Mouse (Mus musculus) stomach, embryonic 15.5 days (tissue): ENCODE data around the gene E130114P18Rik. TPM values are rescaled to one million over a fixed set of nuclear protein-coding genes. Genes with fewer than 3 reads are reported as not detected.

Source experiments
- ATAC-seq: fragments of 200-750 bp; cut with Nextera tagmentation; 2 replicates; pipeline ENCODE4 v1.8.0; 2017; ENCODE audit warnings: low read depth, moderate number of reproducible peaks, moderate TSS enrichment; ENCODE audit not compliant: insufficient read depth, low FRiP score
- H3K27ac ChIP-seq: fragments of 300-500 bp; sonication (generic); 2 replicates; pipeline ENCODE4 v1.5.1; 2015; ENCODE audit warnings: mild to moderate bottlenecking, inconsistent platforms
- H3K27me3 ChIP-seq: fragments of 300-500 bp; sonication (generic); replicated peaks from 2 replicates; pipeline ENCODE4 v1.6.1; 2015; ENCODE audit warnings: inconsistent platforms
- H3K36me3 ChIP-seq: fragments of 300-500 bp; sonication (generic); 2 replicates; pipeline ENCODE4 v1.6.1; 2015; ENCODE audit warnings: inconsistent platforms
- H3K4me1 ChIP-seq: fragments of 300-500 bp; sonication (generic); 2 replicates; pipeline ENCODE4 v1.6.1; 2015; ENCODE audit warnings: inconsistent platforms
- H3K4me2 ChIP-seq: fragments of 300-500 bp; sonication (generic); 2 replicates; pipeline ENCODE4 v1.6.1; 2015; ENCODE audit warnings: mild to moderate bottlenecking, inconsistent platforms
- H3K4me3 ChIP-seq: fragments of 300-500 bp; sonication (generic); replicated peaks from 2 replicates; pipeline ENCODE4 v1.5.1; 2015; ENCODE audit warnings: inconsistent platforms
- H3K9ac ChIP-seq: fragments of 300-500 bp; sonication (generic); 2 replicates; pipeline ENCODE4 v1.6.1; 2015; ENCODE audit warnings: inconsistent platforms
- H3K9me3 ChIP-seq: fragments of 300-500 bp; sonication (generic); 2 replicates; pipeline ENCODE4 v1.6.1; 2016; ENCODE audit warnings: inconsistent platforms
- WGBS: fragments of 180-500 bp; shearing (Covaris S2); methylation state at CpG from one replicate; pipeline ENCODE4 v1.1.7; 2015; 5-methylcytosine and 5-hydroxymethylcytosine counted together
- polyA plus RNA-seq: library from polyadenylated mRNA; unstranded; fragments of >200 nt; fragmentation: Nextera tagmentation; extraction: Ambion mirVana; gene quantifications from 2 replicates; pipeline ENCODE4 v1.2.1, GENCODE M21; 2015

The E130114P18Rik gene
- polyA plus RNA-seq, 1 experiment from 2014 or later, result 2.9 TPM

DNA sequence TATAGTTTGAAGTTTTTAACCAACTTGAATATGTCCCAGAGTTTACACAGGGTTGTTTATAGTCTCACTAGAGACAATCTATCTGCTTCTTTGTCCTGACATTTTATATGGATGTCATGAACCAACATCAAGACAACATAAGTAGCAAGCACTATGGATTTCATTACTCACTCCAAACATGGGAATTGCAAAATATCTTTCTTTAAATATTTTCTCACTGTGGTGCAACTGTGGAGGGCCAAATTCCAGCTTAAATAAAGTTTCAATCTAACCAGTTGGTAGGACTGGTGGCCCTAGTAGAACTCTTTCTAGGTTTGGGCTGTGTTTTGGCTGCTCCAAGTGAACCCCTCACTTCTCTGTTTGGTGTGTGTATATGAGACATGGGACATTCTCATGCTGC is 38.1 kb upstream of the E130114P18Rik start:
- H3K36me3 ChIP-seq, result no peaks in the 10 kb centered on the region
- H3K9me3 ChIP-seq, result no peaks in the 10 kb centered on the region
- no peaks in the 10 kb centered on the region for H3K4me1 ChIP-seq
- no peak overlapping the region for H3K9ac ChIP-seq
- no peaks in the 10 kb centered on the region for H3K27me3 ChIP-seq
- no peak overlapping the region for H3K27ac ChIP-seq
- no peak for ATAC-seq
- H3K4me3 ChIP-seq, result no peak overlapping the region
- no peak overlapping the region for H3K4me2 ChIP-seq

- H3K4me3 ChIP-seq, result no peak overlapping the region
- H3K27me3 ChIP-seq, result no peaks in the 10 kb centered on the region
- H3K4me1 ChIP-seq, result 0 out of 2 replicates have a peak, but pooled peaks cover 3% of the 10 kb centered on the region
- no peaks in the 10 kb centered on the region for H3K9me3 ChIP-seq
- WGBS, result 86% methylated on average over 7 of the region's 7 CpGs
- ATAC-seq, result no peak
- H3K36me3 ChIP-seq, result no peaks in the 10 kb centered on the region
- no peak overlapping the region for H3K9ac ChIP-seq
- no peak overlapping the region for H3K27ac ChIP-seq
- no peak overlapping the region for H3K4me2 ChIP-seq
Measured at GRCm38 (mm10) chr4:97814515-97814914, 36.6 kb upstream of the E130114P18Rik start.

GRCm38 (mm10) chr4:97813996-97814395 is 36.1 kb upstream of the E130114P18Rik start:
- Histone ChIP-seq H3K27ac (no peak overlapping the region), H3K36me3 (no peaks in the 10 kb centered on the region), H3K4me1 (peaks cover 6% of the 10 kb centered on the region; the same call in 1 of the 2 replicates), H3K9ac (no peak overlapping the region), H3K27me3 (no peaks in the 10 kb centered on the region), H3K4me3 (no peak overlapping the region), H3K4me2 (no peak overlapping the region), H3K9me3 (no peaks in the 10 kb centered on the region)
- ATAC-seq, result no peak
- whole genome bisulfite sequencing, result 47% methylated on average over 4 of the region's 4 CpGs

- no peak overlapping the region for H3K4me3 ChIP-seq
- H3K9ac ChIP-seq, result no peak overlapping the region
- H3K4me2 ChIP-seq, result no peak overlapping the region
- H3K27ac ChIP-seq, result no peak overlapping the region
- H3K9me3 ChIP-seq, result no peaks in the 10 kb centered on the region
- 70% methylated on average over 5 of the region's 5 CpGs for WGBS
- H3K27me3 ChIP-seq, result no peaks in the 10 kb centered on the region
- peaks cover 6% of the 10 kb centered on the region; the same call in 1 of the 2 replicates for H3K4me1 ChIP-seq
- no peak for ATAC-seq
- H3K36me3 ChIP-seq, result no peaks in the 10 kb centered on the region
Measured at GRCm38 (mm10) chr4:97813035-97813434, 35.2 kb upstream of the E130114P18Rik start.

- 86% methylated on average over 7 of the region's 7 CpGs for WGBS
- H3K4me3 ChIP-seq, result no peak overlapping the region
- no peak overlapping the region for H3K9ac ChIP-seq
- H3K27ac ChIP-seq, result no peak overlapping the region
- no peaks in the 10 kb centered on the region for H3K9me3 ChIP-seq
- peaks cover 6% of the 10 kb centered on the region; the same call in 1 of the 2 replicates for H3K4me1 ChIP-seq
- ATAC-seq, result no peak
- no peaks in the 10 kb centered on the region for H3K36me3 ChIP-seq
- H3K27me3 ChIP-seq, result no peaks in the 10 kb centered on the region
- H3K4me2 ChIP-seq, result no peak overlapping the region
Measured at GRCm38 (mm10) chr4:97810348-97810939, 32.6 kb upstream of the E130114P18Rik start.

DNA sequence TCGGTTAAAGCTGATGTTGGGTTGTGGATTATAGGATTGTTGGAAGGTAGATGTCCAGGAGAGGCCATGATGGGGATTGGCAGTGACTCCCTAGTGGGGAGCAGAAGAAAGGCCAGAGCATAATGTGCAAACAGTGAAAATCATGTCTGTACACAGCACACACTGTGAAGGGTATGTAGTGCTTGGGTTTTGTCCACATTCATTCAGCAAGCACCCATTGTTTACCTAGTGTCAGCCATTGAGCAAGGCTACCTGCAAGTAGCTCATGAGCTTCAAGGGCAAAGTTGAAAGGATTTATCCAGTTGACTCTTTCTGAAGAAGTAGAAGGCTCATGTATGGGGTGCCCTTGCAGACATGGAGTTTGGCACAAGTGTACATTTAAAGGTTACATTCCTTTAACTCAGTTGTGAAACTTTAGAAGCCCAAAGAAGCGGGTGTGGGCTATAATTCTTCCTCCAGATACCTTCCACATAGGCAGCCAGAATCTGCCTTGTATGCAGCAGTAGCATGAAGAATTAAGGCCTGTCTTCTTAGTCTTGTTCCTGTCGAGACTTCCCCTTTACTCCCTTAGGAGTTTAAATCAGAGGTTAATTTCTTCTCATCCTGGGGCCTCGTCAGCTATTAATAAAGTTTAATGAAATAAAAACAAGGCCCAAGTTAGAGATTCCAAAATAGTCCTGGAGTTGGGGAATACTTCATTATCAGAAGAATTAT is 31.9 kb upstream of the E130114P18Rik start:
- H3K27ac ChIP-seq, result no peak overlapping the region
- no peaks in the 10 kb centered on the region for H3K36me3 ChIP-seq
- WGBS, result 70% methylated on average over 4 of the region's 4 CpGs
- no peak overlapping the region for H3K4me3 ChIP-seq
- no peak overlapping the region for H3K9ac ChIP-seq
- no peaks in the 10 kb centered on the region for H3K9me3 ChIP-seq
- ATAC-seq, result 0 out of 2 replicates have a peak, but pooled peaks have one; percentile 27
- H3K4me1 ChIP-seq, result peaks cover 6% of the 10 kb centered on the region; the same call in 1 of the 2 replicates
- H3K27me3 ChIP-seq, result no peaks in the 10 kb centered on the region
- no peak overlapping the region for H3K4me2 ChIP-seq

- peaks cover 6% of the 10 kb centered on the region; the same call in 1 of the 2 replicates for H3K4me1 ChIP-seq
- no peak for ATAC-seq
- H3K4me2 ChIP-seq, result no peak overlapping the region
- H3K4me3 ChIP-seq, result no peak overlapping the region
- H3K27me3 ChIP-seq, result no peaks in the 10 kb centered on the region
- H3K9me3 ChIP-seq, result no peaks in the 10 kb centered on the region
- WGBS, result 74% methylated on average over 3 of the region's 3 CpGs
- H3K9ac ChIP-seq, result no peak overlapping the region
- no peak overlapping the region for H3K27ac ChIP-seq
- no peaks in the 10 kb centered on the region for H3K36me3 ChIP-seq
Measured at GRCm38 (mm10) chr4:97808885-97809284, 31.0 kb upstream of the E130114P18Rik start.

GRCm38 (mm10) chr4:97806924-97807323 is 29.0 kb upstream of the E130114P18Rik start:
- no peak overlapping the region for H3K27ac ChIP-seq
- whole genome bisulfite sequencing, result 93% methylated on average over 2 of the region's 2 CpGs
- H3K27me3 ChIP-seq, result no peaks in the 10 kb centered on the region
- peaks cover 5% of the 10 kb centered on the region; the same call in 1 of the 2 replicates for H3K36me3 ChIP-seq
- H3K4me1 ChIP-seq, result peaks cover 6% of the 10 kb centered on the region; the same call in 1 of the 2 replicates
- H3K4me2 ChIP-seq, result no peak overlapping the region
- H3K9me3 ChIP-seq, result no peaks in the 10 kb centered on the region
- H3K9ac ChIP-seq, result no peak overlapping the region
- no peak overlapping the region for H3K4me3 ChIP-seq
- no peak for ATAC-seq

DNA sequence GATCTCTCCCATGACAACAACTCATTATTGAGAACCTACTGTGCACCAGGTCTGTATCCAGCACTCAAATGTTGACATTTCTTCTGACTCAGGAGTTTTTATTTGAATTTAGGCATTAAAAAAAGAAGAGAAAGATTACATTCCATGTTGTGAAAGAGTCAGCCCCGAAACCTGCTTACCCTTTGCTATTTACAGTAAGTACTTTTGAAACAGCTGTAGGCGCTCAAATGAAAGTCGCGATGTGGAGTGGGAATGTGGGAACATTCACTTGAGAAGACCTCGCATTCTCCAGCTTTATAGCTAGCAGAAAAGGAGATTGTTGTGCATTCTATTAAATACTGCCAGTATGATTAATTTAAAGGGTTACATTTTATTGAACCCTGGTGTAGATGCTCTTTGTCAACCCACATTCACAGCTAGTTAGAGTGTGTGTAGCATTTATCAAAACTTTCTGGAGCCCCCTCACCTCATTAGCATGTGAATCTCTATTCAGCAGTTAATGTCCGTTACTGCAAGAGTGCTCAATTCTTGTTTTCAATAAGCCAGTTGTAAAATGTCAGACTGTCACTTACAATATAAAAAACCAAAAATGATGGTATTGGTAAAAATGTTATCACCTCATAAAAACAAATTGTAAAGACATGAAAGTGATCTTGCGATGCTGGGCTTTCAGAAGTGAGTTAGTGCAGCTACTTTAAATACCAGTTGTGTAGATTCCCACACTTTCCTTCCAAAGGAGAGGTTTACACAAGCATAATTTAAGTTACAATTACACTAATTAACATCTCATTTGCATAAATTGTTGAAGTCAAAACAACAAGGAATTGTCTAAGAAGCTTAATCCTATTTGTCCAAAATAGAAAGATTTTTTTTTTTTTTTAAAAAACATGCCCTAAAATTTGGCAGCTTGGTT is 28.3 kb upstream of the E130114P18Rik start:
- ATAC-seq, result no peak
- 45% methylated on average over 7 of the region's 7 CpGs for WGBS
- Histone ChIP-seq H3K4me2 (no peak overlapping the region), H3K4me3 (no peak overlapping the region), H3K27me3 (no peaks in the 10 kb centered on the region), H3K4me1 (peaks cover 6% of the 10 kb centered on the region; the same call in 1 of the 2 replicates), H3K27ac (no peak overlapping the region), H3K9ac (no peak overlapping the region), H3K36me3 (peaks cover 7% of the 10 kb centered on the region; the same call in 1 of the 2 replicates), H3K9me3 (no peaks in the 10 kb centered on the region)

DNA sequence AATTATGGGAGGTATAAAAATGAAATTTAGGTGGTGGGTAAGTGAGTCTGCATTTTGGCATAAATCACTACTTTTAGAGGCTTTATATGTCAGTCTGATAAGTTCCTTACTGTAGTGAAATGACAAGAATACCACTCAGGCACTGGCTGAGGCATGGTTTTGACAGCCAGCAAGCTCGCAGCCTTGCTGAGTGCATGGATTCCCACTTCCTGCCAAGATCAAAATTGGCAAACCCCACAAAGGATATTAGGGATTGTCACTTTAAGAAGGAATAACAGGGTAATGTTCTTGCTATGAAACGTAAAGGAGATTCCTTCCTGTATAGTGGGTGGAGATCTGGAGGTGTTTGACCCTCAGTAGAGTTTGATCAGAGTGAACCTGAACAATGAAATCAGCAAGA is 27.4 kb upstream of the E130114P18Rik start:
- Histone ChIP-seq H3K36me3 (peaks cover 7% of the 10 kb centered on the region; the same call in 1 of the 2 replicates), H3K9me3 (no peaks in the 10 kb centered on the region), H3K4me3 (no peak overlapping the region), H3K4me2 (no peak overlapping the region), H3K27ac (no peak overlapping the region), H3K9ac (no peak overlapping the region), H3K4me1 (peaks cover 6% of the 10 kb centered on the region; the same call in 1 of the 2 replicates), H3K27me3 (no peaks in the 10 kb centered on the region)
- no peak for ATAC-seq
- 35% methylated on average over 2 of the region's 2 CpGs for WGBS

DNA sequence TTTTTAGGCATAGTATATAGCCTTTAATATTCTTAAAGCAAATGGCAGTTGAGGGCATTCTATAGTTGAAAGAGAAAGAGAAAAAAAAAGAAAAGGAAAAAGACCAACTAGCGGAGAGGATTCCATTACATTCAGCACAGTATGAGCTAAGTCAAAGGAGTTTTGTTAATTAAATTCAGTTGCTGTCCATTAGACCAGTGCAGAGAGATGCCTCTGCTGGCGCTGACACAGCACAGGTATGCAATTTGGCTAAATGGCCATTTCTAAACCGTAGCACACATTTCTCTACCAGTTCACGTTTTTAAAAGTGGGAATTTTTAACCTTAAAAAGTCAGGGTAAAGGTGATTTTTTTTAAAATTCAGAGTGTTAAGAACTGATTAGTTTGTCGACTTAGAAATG is 26.8 kb upstream of the E130114P18Rik start:
- peaks cover 5% of the 10 kb centered on the region; the same call in 1 of the 2 replicates for H3K4me1 ChIP-seq
- no peak overlapping the region for H3K4me2 ChIP-seq
- H3K27ac ChIP-seq, result no peak overlapping the region
- no peak overlapping the region for H3K4me3 ChIP-seq
- no peaks in the 10 kb centered on the region for H3K9me3 ChIP-seq
- WGBS, result 78% methylated on average over 5 of the region's 5 CpGs
- peaks cover 7% of the 10 kb centered on the region; the same call in 1 of the 2 replicates for H3K36me3 ChIP-seq
- no peaks in the 10 kb centered on the region for H3K27me3 ChIP-seq
- ATAC-seq, result no peak
- no peak overlapping the region for H3K9ac ChIP-seq
